Mouse (Mus musculus) left cerebral cortex, postnatal 14 days (tissue): ENCODE measurements around the gene Slc38a4. TPM values are rescaled to one million over a fixed set of nuclear protein-coding genes. Genes with fewer than 3 reads are reported as not detected.

Experiments
- DNase-seq, 2 experiments: peaks; one replicate each; pipeline ENCODE4 v3.0.0; 2021 to 2022; ENCODE audit warnings: low spot score in 2 of 2, mixed read lengths in 1 of 2
- intact Hi-C: fragments of 180-260 bp; cut with DNase I; formaldehyde crosslinking; loops from one replicate; pipeline ENCODE4 v1.15.1; 2025
- total RNA-seq, 2 experiments: library from RNA; stranded (reverse); gene quantifications; 2 replicates each; pipeline ENCODE4 v1.2.3; 2021

The Slc38a4 gene
- total RNA-seq, 2 experiments from 2014 or later = 1.3 to 1.5 TPM

DNA sequence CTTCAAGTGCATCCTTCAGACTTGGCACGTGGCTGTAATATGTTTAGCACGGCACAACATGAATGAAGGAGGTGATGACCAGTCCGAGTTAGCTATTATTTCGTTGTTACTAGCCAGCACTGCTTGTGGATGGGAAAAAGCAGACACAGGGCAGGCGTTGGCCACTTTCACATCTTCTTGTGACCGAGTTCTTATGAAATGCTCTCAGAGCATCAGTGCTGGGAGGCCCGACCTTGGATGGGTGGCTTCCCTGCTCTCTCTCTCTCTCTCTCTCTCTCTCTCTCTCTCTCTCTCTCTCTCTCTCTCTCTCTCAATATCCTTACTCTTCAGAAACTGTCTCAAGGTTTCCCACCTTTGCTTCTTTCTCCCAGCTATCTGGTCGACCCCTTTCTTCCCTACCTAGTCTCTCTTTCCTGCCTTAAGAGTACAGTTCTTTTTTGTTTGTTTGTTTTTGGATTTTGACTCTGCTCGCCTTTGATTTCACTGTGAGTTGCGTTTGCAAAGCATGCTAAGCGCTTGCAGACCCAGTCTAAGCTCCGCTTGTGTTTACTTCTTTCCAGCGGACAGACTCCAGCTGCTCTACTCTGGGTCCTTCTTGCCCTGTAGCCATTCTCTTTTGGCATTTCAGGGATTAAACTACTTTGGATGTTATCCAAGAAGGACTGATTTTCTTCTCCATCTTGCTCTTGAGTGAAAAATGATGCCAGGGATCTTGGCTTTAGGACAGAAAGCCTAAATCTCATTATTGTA lies 72.0 kb downstream of the Slc38a4 start:
- DNase-seq = no peak
- intact Hi-C loops = no loop called here

- DNase-seq = no peak
- intact Hi-C loops = no loop called here
These were observed 80.6 kb downstream of the Slc38a4 start for GRCm38 (mm10) chr15:96975125-96975524.

GRCm38 (mm10) chr15:96974131-96974530 lies 81.6 kb downstream of the Slc38a4 start:
- intact Hi-C loops = no loop called here

GRCm38 (mm10) chr15:96973370-96973769 lies 82.4 kb downstream of the Slc38a4 start:
- intact Hi-C loops = no loop called here
- DNase-seq = no peak

More at GRCm38 (mm10) chr15:96974131-96974530, 81.6 kb downstream of the Slc38a4 start:
- no peak for DNase-seq

- DNase-seq = no peak
- intact Hi-C loops = no loop called here
These were observed 83.0 kb downstream of the Slc38a4 start for GRCm38 (mm10) chr15:96972706-96973274.

DNA sequence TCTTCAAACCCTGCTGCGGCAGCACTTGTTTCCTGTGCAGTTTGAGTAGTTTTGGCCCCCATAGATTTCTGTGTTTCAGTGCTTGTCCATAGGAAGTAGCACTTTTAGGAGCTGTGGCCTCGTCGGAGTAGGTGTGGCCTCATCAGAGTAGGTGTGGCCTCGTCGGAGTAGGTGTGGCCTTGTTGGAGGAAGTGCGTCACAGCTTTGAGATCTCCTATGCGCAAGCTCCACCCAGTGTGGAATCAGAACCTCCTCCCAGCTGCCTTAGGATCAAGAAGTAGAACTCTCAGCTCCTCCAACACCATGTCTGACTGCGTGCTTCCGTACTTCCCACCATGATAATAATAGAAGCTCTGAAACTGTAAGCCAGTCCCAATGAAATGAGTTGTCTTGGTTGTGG lies 83.8 kb downstream of the Slc38a4 start:
- no peak for DNase-seq
- intact Hi-C loops = no loop called here

- no peak for DNase-seq
- intact Hi-C loops = no loop called here
These were observed 86.0 kb downstream of the Slc38a4 start for GRCm38 (mm10) chr15:96969792-96970191.

- no peak for DNase-seq
- intact Hi-C loops = no loop called here
These were observed 87.0 kb downstream of the Slc38a4 start for GRCm38 (mm10) chr15:96968741-96969140.

DNA sequence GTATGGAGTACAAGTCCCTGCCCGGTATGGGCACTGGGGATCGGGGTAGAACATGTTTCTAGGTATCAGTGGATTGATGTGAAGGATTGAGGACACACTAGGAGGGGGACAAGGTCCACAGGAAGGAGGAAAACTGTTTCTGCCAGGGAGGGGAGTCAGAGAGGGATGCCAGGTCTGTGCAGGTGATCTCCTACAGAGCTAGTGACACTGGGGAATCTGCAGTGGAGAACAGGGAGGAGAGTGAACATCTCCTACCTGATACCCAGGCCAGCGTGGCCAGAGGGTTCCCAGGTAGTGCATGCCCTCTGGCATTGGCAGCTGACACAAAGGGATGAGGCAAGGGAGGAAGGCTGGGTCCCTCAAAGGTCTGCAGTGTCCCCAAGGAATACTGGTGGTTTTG lies 89.4 kb downstream of the Slc38a4 start:
- intact Hi-C loops = no loop called here
- DNase-seq = no peak

- intact Hi-C loops = no loop called here
- no peak for DNase-seq
These were observed 92.0 kb downstream of the Slc38a4 start for GRCm38 (mm10) chr15:96963735-96964134.

GRCm38 (mm10) chr15:96963318-96963717 lies 92.4 kb downstream of the Slc38a4 start:
- intact Hi-C loops = no loop called here
- DNase-seq = no peak

- intact Hi-C loops = no loop called here
- no peak for DNase-seq
These were observed 95.4 kb downstream of the Slc38a4 start for GRCm38 (mm10) chr15:96960343-96960742.

DNA sequence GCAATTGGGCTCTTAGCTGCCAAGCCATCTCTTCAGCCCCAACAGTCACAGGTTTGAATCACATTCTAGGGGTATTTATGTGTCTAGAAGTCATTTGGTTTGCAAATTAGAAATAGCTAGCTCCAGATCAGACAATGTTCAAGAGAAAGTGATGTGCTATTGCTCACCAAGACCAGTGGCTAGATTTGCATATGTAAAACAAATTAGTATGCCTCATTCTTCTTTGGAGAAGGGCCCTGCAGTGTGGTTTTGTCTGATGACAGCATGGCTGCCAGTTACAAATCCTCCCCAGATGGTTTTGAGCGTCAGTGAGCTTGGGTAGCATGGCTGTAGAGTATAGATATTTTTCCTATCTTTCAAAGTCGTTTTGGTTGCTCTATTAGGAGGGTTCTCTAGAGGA lies 96.5 kb downstream of the Slc38a4 start:
- intact Hi-C loops = no loop called here
- no peak for DNase-seq

GRCm38 (mm10) chr15:96956699-96957098 lies 99.1 kb downstream of the Slc38a4 start:
- intact Hi-C loops = no loop called here

GRCm38 (mm10) chr15:96954389-96954788 lies 101.4 kb downstream of the Slc38a4 start:
- DNase-seq = no peak
- intact Hi-C loops = loop anchor here (5.0 kb wide), 1 partner anchor 183 kb away; no protein-coding TSS in a partner anchor

More at GRCm38 (mm10) chr15:96956699-96957098, 99.1 kb downstream of the Slc38a4 start:
- DNase-seq = no peak

DNA sequence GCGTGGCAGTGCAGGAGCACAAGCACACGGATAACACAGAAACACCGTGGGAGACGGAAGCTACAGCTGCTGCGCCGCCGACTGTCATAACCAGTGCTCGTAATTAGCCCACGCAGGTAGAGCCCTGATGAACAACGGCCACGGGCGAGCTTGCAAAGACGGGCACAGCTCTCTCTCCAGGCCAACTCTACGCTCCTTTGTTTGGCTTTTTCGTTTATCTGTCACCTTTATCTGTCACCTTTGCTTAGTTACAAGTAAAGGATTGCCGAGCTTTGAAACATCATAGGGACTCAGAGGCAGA lies 101.9 kb downstream of the Slc38a4 start:
- intact Hi-C loops = loop anchor here (5.0 kb wide), 1 partner anchor 183 kb away; no protein-coding TSS in a partner anchor
- DNase-seq = no peak

DNA sequence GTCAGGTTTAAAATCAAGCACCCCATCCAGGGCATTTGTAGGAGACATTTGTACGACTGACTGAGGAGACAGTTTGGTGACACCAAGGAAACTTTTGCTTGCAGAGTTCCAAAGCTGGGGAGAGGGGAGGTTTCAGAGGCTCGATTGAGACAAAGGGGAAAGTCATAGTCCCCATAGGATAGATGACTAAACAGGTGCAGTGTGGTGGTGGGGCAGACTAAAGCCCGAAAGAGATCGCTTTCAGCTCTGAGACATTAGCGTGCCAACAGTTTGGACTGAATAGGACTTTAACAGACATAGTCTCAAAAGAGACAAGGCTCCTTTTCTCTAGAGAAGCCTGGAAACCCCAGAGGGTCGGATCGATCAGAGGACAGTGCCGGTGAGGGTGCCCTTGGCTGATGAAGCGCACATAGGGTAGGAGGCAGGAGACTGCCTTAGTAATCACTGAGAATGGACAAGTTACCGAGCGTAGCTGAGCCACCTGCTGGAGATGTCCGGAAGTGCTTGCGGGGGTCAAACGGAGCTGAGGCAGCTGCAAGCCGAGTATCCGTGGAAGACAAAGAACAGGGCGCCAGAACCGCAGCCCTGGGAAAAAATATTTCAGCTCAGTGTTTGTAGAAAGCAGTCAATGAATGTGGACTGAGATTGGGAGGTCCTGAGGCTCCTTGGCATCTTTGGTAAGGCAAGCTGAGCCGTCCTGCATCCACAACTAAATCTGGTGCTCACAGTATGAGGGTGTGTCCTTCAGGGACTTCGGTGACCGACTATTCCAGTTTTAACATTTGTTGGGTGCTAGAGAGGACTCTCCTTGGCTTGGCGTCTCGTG lies 102.4 kb downstream of the Slc38a4 start:
- DNase-seq = peak; percentile 54 to 79
- intact Hi-C loops = loop anchor here (5.0 kb wide), 1 partner anchor 184 kb away; no protein-coding TSS in a partner anchor

DNA sequence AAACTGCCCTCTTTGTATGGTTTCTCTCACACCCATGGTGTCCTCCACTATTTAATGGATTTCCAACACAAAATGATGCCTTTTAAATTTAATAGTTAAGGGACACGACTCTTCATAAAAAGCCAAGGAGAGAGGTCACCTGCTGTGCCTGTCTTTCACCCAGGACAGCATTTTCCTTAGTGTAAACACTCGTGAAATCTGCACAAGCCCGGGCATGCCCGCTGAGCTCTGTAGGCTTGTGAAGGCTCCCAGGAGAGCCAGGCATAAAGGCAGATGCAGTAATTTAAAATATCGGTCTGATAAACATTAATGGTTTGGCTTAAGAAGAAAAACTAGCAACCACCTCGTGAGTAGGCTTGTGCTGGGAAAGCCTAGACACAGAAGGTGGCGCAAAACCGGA lies 103.3 kb downstream of the Slc38a4 start:
- intact Hi-C loops = loop anchor here (5.0 kb wide), 1 partner anchor 185 kb away; no protein-coding TSS in a partner anchor
- no peak for DNase-seq

DNA sequence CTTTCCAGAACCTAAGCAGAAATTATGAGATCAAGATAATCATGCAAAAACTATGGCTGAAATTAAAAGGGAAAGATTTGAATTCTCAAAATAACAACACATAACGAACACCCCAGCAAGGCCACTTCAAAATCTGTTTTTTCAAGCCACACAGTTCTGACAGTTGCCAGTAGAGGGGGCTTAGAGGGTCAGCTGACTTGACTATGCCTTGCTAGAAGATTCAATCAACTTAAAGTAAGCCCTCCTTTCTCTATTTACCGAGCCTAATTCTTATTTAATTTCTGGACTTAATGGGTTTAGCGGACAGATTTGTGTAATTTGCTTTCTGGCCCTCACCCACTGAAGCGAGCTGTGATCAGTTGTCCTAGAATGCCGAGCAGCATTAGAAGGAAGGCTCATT lies 104.0 kb downstream of the Slc38a4 start:
- intact Hi-C loops = loop anchor here (5.0 kb wide), 1 partner anchor 186 kb away; no protein-coding TSS in a partner anchor
- DNase-seq = no peak

- DNase-seq = no peak
- intact Hi-C loops = no loop called here
These were observed 107.3 kb downstream of the Slc38a4 start for GRCm38 (mm10) chr15:96948471-96948870.
